Mouse (Mus musculus) heart, embryonic 13.5 days (tissue): Measurements from ENCODE around the gene P2rx2. TPM values are rescaled to one million over a fixed set of nuclear protein-coding genes. Genes with fewer than 3 reads are reported as not detected.

Source experiments
- ATAC-seq: fragments of 200-750 bp; cut with Nextera tagmentation; 2 replicates; pipeline ENCODE4 v1.8.0; 2017; ENCODE audit warnings: moderate TSS enrichment; ENCODE audit not compliant: insufficient number of reproducible peaks, low FRiP score, low TSS enrichment; ENCODE audit errors: extremely low read depth
- H3K27ac ChIP-seq: fragments of 300-500 bp; sonication (generic); replicated peaks from 2 replicates; pipeline ENCODE4 v1.5.1; 2015; ENCODE audit warnings: moderate library complexity, mild to moderate bottlenecking, inconsistent platforms
- H3K27me3 ChIP-seq: fragments of 300-500 bp; sonication (generic); replicated peaks from 2 replicates; pipeline ENCODE4 v1.6.1; 2015; ENCODE audit warnings: mild to moderate bottlenecking, inconsistent platforms
- H3K36me3 ChIP-seq: fragments of 300-500 bp; sonication (generic); 2 replicates; pipeline ENCODE4 v1.6.1; 2015; ENCODE audit warnings: mild to moderate bottlenecking, inconsistent platforms
- H3K4me1 ChIP-seq: fragments of 300-500 bp; sonication (generic); 2 replicates; pipeline ENCODE4 v1.6.1; 2015; ENCODE audit warnings: inconsistent platforms
- H3K4me2 ChIP-seq: fragments of 300-500 bp; sonication (generic); 2 replicates; pipeline ENCODE4 v1.6.1; 2015; ENCODE audit warnings: inconsistent platforms, mild to moderate bottlenecking, moderate library complexity
- H3K4me3 ChIP-seq: fragments of 300-500 bp; sonication (generic); 2 replicates; pipeline ENCODE4 v1.5.1; 2015; ENCODE audit warnings: moderate library complexity, mild to moderate bottlenecking, inconsistent platforms
- H3K9ac ChIP-seq: fragments of 300-500 bp; sonication (generic); 2 replicates; pipeline ENCODE4 v1.6.1; 2015; ENCODE audit warnings: inconsistent platforms, mild to moderate bottlenecking, moderate library complexity
- H3K9me3 ChIP-seq: fragments of 300-500 bp; sonication (generic); 2 replicates; pipeline ENCODE4 v1.6.1; 2016; ENCODE audit warnings: inconsistent platforms
- WGBS: fragments of 180-500 bp; shearing (Covaris S2); methylation state at CpG from one replicate; pipeline ENCODE4 v1.1.7; 2015; ENCODE audit warnings: mixed read lengths; 5-methylcytosine and 5-hydroxymethylcytosine counted together
- polyA plus RNA-seq: library from polyadenylated mRNA; unstranded; fragments of >200 nt; fragmentation: Nextera tagmentation; extraction: Ambion mirVana; gene quantifications from 2 replicates; pipeline ENCODE4 v1.2.1, GENCODE M21; 2015

Gene P2rx2
- polyA plus RNA-seq, 1 experiment from 2014 or later: 0.88 TPM

DNA sequence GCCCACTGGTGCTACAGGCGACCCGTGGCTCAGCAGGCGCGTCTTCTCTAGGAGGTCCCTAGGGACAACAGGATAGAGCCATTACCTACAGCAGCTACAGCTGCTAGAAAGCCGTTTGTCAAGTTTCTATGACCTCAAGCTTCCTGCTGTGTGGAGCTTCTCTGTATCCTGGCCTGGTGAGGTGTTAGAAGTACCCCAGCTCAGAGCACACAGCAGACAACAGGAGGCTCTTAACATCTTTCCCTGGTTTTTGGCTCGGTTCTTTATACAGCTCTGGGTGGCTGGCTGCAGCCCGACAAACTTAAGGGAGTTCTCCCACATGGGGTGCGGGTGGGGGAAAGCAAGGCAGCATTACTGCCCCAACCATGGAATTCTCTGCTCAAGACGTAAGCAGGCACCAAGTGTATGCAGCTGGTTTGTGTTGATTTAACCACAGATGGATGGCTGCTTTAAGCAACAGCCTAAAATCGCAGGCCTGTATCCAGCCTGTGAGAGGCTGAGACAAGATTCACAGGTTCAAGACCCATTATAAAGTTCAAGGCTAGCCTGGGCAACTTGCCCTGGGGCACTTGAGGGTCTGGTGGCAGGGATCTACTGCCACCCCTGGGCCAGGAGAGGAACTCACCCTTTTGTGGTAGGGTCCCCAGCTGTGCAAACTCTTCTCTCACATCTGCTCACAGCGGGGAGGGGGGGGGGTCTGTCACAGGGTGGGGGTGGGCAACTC lies 21.0 kb upstream of the P2rx2 start:
- Histone ChIP-seq H3K9me3 (no peaks in the 10 kb centered on the region), H3K9ac (peak overlapping the region; percentile 79), H3K36me3 (peaks cover 25% of the 10 kb centered on the region), H3K27me3 (peaks cover 7% of the 10 kb centered on the region), H3K4me2 (peak overlapping the region; percentile 93), H3K4me1 (peaks cover 4% of the 10 kb centered on the region), H3K27ac (0 out of 2 replicates have a peak overlapping the region, but pooled peaks have one; percentile 30), H3K4me3 (peak overlapping the region; percentile 64)
- 0 out of 2 replicates have a peak, but pooled peaks have one; percentile 5 for ATAC-seq
- 35% methylated on average over 11 of the region's 11 CpGs for WGBS

DNA sequence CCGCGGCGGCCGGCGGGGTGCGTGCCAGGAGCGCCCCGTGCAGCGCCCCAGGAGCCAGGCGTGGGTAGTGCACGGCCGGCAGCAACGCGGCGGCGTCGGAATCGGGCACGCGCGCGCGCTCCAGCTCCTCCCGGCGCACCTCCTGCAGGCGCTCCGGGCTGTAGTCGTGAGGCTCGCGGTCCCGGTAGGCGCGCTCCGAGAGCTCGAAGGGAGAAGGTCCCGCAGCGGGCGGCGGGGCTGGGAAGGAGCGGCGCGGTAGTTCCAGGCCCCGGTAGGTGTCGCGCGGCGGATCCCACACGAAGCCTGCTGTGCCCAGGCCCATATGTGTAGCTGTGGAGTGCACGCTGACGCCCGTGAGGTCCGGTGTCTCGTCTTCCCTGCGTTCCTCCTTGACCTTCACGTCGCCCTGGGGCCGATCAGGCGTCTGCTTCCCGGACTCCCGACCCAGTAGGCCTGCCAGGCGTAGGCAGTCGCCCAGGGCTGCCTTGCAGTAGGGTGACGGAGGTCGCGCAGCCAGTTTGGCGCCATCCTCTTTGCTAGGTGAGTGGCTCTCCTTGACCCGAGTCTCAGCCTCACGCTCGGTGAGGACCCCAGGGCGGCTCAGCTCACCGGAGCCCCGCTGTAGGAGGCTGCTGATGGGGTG lies 20.3 kb upstream of the P2rx2 start:
- H3K9me3 ChIP-seq: no peaks in the 10 kb centered on the region
- peak overlapping the region; percentile 64 for H3K4me3 ChIP-seq
- H3K4me1 ChIP-seq: peaks cover 4% of the 10 kb centered on the region
- peak overlapping the region; percentile 79 for H3K9ac ChIP-seq
- H3K27ac ChIP-seq: 0 out of 2 replicates have a peak overlapping the region, but pooled peaks have one; percentile 30
- H3K27me3 ChIP-seq: peaks cover 7% of the 10 kb centered on the region
- H3K36me3 ChIP-seq: peaks cover 19% of the 10 kb centered on the region
- ATAC-seq: peak; percentile 68; the same call in 1 of the 2 replicates
- peak overlapping the region; percentile 93 for H3K4me2 ChIP-seq
- 2% methylated on average over 66 of the region's 72 CpGs for WGBS

DNA sequence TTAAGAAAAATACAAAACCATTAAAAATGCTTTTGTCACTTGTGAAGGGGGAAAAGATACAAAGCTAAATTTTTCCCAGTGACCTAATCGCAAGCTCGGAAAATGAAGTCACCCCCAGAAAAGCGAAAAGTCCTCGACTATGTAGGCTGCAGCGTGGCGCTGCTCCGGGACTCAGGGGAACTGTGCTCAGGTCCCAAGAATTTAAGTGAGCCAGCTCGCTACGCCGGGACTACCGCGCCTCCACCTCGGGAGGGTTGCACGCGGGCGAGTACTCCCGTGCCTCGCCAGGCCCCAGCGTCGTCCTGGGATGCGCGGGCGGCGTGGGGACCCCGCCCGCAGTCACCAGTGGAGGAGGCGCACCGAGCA lies 19.8 kb upstream of the P2rx2 start:
- ATAC-seq: no peak
- WGBS: 1% methylated on average over 28 of the region's 28 CpGs

DNA sequence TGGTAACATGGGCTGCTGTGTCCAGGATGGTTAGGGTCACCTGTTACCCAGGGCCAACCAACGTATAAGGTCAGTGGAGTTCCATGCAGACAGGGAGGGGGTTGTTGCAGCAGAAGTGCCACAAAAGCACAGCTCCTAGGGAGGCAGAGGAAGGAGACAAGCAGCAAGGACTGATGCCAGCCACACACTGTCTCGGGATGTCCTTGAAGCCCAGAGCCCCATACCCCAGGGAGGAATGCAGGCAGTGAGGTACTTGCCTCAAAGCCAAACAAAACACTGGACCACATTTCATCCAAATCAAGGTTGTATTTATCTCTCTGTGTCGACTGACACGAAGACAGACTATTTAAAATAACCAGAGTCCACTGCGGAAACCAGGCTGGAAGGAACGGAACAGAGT lies 18.5 kb upstream of the P2rx2 start:
- H3K4me1 ChIP-seq: peaks cover 4% of the 10 kb centered on the region
- H3K27ac ChIP-seq: no peak overlapping the region
- no peak overlapping the region for H3K4me3 ChIP-seq
- H3K9ac ChIP-seq: no peak overlapping the region
- no peak overlapping the region for H3K4me2 ChIP-seq
- H3K27me3 ChIP-seq: peaks cover 11% of the 10 kb centered on the region
- WGBS: 54% methylated on average over 6 of the region's 6 CpGs
- no peaks in the 10 kb centered on the region for H3K9me3 ChIP-seq
- 0 out of 2 replicates have a peak, but pooled peaks cover 4% of the 10 kb centered on the region for H3K36me3 ChIP-seq
- ATAC-seq: no peak

More for the DNA sequence above, 19.8 kb upstream of the P2rx2 start:
- H3K36me3 ChIP-seq: peaks cover 15% of the 10 kb centered on the region
- H3K4me2 ChIP-seq: peak overlapping the region; percentile 93
- H3K27ac ChIP-seq: 0 out of 2 replicates have a peak overlapping the region, but pooled peaks have one; percentile 30
- H3K9me3 ChIP-seq: no peaks in the 10 kb centered on the region
- H3K27me3 ChIP-seq: peaks cover 7% of the 10 kb centered on the region
- H3K9ac ChIP-seq: peak overlapping the region; percentile 79
- H3K4me1 ChIP-seq: peaks cover 4% of the 10 kb centered on the region
- H3K4me3 ChIP-seq: peak overlapping the region; percentile 64

DNA sequence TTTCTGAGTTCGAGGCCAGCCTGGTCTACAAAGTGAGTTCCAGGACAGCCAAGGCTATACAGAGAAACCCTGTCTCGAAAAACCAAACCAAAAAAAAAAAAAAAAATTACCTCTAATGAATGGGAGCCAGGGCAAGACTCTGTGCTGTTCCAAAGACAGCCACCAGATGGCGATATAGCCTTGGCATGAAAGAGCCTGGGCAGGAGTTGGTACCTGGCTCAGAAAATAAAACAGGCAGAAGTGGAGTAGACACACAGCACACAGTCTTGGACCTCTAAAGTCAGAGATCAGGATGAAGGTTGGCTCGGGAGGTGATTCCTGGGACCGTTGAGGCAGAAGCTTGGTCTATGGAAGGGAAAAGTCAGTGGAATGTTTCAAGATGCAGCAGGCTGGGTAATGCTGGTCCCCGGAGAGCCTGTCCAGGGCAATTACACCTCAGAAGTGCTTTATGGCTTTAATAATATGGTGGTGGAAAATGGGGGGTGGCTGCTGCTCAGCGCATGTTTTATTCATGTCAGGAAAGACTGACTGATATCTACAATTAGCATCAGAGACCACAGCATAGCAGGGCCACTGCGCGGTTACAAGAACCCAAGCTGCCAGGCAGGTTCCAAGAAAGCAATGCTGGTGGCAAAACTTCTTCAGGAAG lies 14.6 kb upstream of the P2rx2 start:
- ATAC-seq: no peak
- H3K4me1 ChIP-seq: no peaks in the 10 kb centered on the region
- no peaks in the 10 kb centered on the region for H3K9me3 ChIP-seq
- no peak overlapping the region for H3K4me2 ChIP-seq
- H3K4me3 ChIP-seq: no peak overlapping the region
- H3K27me3 ChIP-seq: peaks cover 37% of the 10 kb centered on the region
- WGBS: 42% methylated on average over 9 of the region's 9 CpGs
- no peak overlapping the region for H3K9ac ChIP-seq
- no peaks in the 10 kb centered on the region for H3K36me3 ChIP-seq
- no peak overlapping the region for H3K27ac ChIP-seq

DNA sequence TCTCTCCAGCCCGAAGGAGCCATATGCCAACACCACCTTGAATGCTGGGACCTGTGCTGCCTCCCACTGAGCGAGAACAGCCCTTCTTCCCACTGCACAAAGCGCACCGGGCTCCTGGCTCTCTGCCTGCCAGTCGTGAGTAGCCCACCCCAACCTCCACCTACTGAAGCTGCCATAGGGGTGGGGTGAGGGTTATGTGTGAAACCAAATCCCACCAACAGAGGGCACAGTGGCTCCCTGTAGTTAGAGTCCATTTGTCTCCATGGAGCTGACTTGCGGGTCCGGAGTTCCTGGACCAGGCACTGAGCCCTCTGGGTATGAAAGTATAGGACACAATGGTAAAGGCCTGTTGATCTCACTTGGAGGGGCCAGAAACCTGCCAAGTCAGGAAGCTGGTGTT lies 11.7 kb upstream of the P2rx2 start:
- Histone ChIP-seq H3K4me1 (0 out of 2 replicates have a peak, but pooled peaks cover 4% of the 10 kb centered on the region), H3K4me2 (no peak overlapping the region), H3K9me3 (no peaks in the 10 kb centered on the region), H3K9ac (no peak overlapping the region), H3K27me3 (peaks cover 36% of the 10 kb centered on the region), H3K27ac (no peak overlapping the region), H3K4me3 (no peak overlapping the region), H3K36me3 (no peaks in the 10 kb centered on the region)
- no peak for ATAC-seq
- 12% methylated on average over 7 of the region's 7 CpGs for WGBS

DNA sequence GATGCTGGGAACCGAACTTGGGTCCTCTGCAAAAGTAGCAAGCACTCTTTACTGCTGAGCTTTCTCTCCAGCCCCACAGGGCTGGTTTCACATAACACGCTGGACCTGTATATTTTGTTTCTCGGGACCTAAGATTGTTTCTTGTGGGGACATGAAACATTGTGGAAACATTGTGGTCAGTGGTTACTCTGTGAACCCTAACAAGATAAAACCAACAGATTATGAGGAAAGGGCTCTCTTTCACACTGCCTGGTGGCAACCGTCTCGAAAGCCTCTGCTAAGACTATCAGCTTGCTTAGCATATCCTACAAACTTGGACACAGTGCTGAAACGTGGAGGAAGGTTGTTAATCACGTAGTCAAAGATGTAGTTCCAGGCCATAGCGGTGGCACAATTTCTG lies 4.0 kb upstream of the P2rx2 start:
- H3K9ac ChIP-seq: no peak overlapping the region
- H3K36me3 ChIP-seq: no peaks in the 10 kb centered on the region
- H3K4me1 ChIP-seq: peaks cover 15% of the 10 kb centered on the region
- peaks cover 44% of the 10 kb centered on the region for H3K27me3 ChIP-seq
- H3K9me3 ChIP-seq: no peaks in the 10 kb centered on the region
- H3K27ac ChIP-seq: no peak overlapping the region
- H3K4me2 ChIP-seq: no peak overlapping the region
- ATAC-seq: no peak
- WGBS: 72% methylated on average over 8 of the region's 8 CpGs
- H3K4me3 ChIP-seq: no peak overlapping the region

DNA sequence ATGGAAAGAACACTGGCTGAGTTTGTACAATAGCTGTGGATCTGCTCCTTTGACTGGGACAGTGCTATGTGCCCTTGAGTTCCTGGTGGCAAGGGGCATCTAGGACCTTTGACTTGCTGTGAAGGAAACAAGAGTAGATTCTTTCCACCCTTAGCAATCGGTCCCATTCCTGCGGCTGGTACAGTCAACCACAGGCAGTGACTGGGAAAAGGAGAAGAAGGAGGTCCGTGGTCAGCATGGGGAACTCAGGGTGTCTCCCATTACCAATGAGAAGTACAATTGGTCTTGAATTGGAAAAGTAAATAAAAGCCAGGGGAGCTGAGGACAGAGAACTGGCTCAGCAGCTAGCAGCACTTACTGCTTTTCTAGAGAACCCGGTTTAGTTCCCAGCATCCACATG lies 2.5 kb upstream of the P2rx2 start:
- no peaks in the 10 kb centered on the region for H3K36me3 ChIP-seq
- no peak overlapping the region for H3K27ac ChIP-seq
- H3K9me3 ChIP-seq: no peaks in the 10 kb centered on the region
- no peak overlapping the region for H3K9ac ChIP-seq
- H3K4me1 ChIP-seq: peaks cover 15% of the 10 kb centered on the region
- ATAC-seq: no peak
- peaks cover 59% of the 10 kb centered on the region for H3K27me3 ChIP-seq
- 84% methylated on average over 4 of the region's 4 CpGs for WGBS
- no peak overlapping the region for H3K4me3 ChIP-seq
- no peak overlapping the region for H3K4me2 ChIP-seq

DNA sequence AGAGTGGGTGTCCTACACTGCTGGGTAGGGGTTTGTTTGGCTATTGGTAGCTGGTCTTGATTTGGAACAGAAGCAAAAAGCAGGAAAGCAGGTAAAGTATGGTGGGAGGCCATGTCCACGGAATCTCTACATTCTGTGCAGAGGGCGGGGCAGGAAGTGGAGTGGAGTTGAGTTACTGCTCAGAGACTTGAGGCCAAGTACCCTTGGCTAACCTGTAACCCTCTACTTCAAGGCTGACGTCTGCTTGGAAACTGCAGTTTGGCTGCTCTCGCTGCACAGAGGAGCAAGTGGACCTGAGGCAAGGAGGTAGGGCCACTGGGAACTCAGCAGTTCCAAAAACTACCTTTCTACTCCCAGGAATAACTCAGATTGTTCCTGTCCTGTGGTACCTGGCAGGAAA lies 1.5 kb upstream of the P2rx2 start, which contains the start of gene Lrcol1:
Gene Lrcol1 (plus strand): TSS at position 207 of the 400 bp plus-strand sequence.
- H3K4me3 ChIP-seq: no peak within 1 kb of the TSS
- H3K27me3 ChIP-seq: peaks cover 64% of the 10 kb centered on the region
- H3K36me3 ChIP-seq: 0 out of 2 replicates have a peak, but pooled peaks cover under 1% of the 10 kb centered on the region
- H3K9me3 ChIP-seq: no peaks in the 10 kb centered on the region
- 68% methylated on average over 4 of the region's 4 CpGs for WGBS
- no peak within 1 kb of the TSS for H3K27ac ChIP-seq
- H3K4me2 ChIP-seq: no peak within 1 kb of the TSS
- no peak for ATAC-seq
- no peak within 1 kb of the TSS for H3K9ac ChIP-seq
- H3K4me1 ChIP-seq: peaks cover 11% of the 10 kb centered on the region

DNA sequence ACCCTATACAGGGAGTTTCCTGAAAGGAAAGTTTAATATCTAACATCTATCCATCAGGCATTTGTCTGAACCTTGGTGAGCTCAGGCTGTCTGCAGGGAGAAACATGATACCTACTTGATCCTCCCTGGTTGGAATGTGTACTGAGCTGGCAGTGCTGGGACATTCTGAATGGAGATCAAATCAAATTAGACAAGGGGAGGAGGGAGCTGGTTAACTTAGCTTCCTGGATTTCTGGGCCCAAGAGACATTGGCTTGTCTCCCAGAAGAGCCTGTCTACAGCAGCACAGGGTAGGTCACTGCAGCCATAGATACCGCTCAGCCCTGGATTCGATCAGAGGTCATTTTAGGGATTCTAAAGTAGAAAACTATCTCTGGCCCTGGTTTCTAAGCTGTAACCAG lies 4.2 kb downstream of the P2rx2 start:
- no peaks in the 10 kb centered on the region for H3K9me3 ChIP-seq
- WGBS: 70% methylated on average over 2 of the region's 2 CpGs
- H3K4me2 ChIP-seq: no peak overlapping the region
- no peak for ATAC-seq
- peaks cover 51% of the 10 kb centered on the region for H3K36me3 ChIP-seq
- peaks cover 18% of the 10 kb centered on the region for H3K4me1 ChIP-seq
- H3K27me3 ChIP-seq: peaks cover 37% of the 10 kb centered on the region
- H3K27ac ChIP-seq: no peak overlapping the region
- H3K9ac ChIP-seq: no peak overlapping the region
- H3K4me3 ChIP-seq: no peak overlapping the region

DNA sequence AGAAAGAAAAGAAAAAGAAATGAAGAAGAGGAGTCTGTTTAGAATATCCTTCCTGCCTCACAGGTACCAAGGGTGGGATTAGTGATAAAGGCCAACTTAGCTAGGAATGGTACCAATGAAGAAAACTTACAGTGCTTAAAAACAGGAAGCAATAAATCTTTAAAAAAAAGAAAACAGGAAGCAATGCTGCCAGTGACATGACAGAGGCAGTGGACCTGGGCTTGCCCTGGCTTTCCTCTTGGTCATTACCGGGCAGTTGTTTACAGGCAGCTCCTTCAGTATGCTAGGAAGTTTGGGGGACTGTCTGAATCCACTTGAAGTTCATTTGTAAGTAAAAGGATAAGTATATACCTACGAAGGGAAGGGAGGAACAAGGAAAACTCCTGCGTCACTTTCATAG lies 12.5 kb downstream of the P2rx2 start:
- Histone ChIP-seq H3K4me1 (no peaks in the 10 kb centered on the region), H3K27me3 (no peaks in the 10 kb centered on the region), H3K36me3 (peaks cover 93% of the 10 kb centered on the region), H3K9me3 (no peaks in the 10 kb centered on the region), H3K27ac (no peak overlapping the region), H3K9ac (no peak overlapping the region), H3K4me2 (no peak overlapping the region), H3K4me3 (no peak overlapping the region)
- no peak for ATAC-seq
- WGBS: 77% methylated on average over 3 of the region's 3 CpGs
